Mouse (Mus musculus) MEL (cell line): Measurements from ENCODE around the gene Camk1d. TPM values are rescaled to one million over a fixed set of nuclear protein-coding genes. Genes with fewer than 3 reads are reported as not detected.
"Not testable (repeated sequence)": the region's sequence is repeated elsewhere in the genome, so short reads cannot be mapped to it uniquely, and the experiment has no call there.

Source experiments
- DNase-seq: peaks from one replicate; pipeline ENCODE4 v3.0.0; 2011; ENCODE audit warnings: low read depth, low spot score
- H3K27ac ChIP-seq: 2 replicates; pipeline ENCODE4 v1.5.1; 2012; ENCODE audit warnings: low read depth, mild to moderate bottlenecking, control low read depth, low read length, moderate library complexity; ENCODE audit not compliant: control insufficient read depth
- H3K27me3 ChIP-seq, 2 experiments: fragments of 150-350 bp in 1 of 2; sonication (generic) in 1 of 2; 2 replicates each; pipeline ENCODE4 v1.6.1; 2012; ENCODE audit warnings: low read length in 2 of 2, mild to moderate bottlenecking in 2 of 2, improper control_type of control experiment in 1 of 2, moderate library complexity in 1 of 2; ENCODE audit not compliant: insufficient read depth in 2 of 2, control insufficient read depth in 1 of 2
- H3K36me3 ChIP-seq, 2 experiments: 2 replicates each; pipeline ENCODE4 v1.6.1; 2012 to 2014; ENCODE audit warnings: low read length in 2 of 2, improper control_type of control experiment in 1 of 2, inconsistent platforms in 1 of 2, mild to moderate bottlenecking in 1 of 2; ENCODE audit not compliant: insufficient read depth in 2 of 2, control insufficient read depth in 1 of 2
- H3K4me1 ChIP-seq, 2 experiments: fragments of 150-350 bp in 1 of 2; sonication (generic) in 1 of 2; 2 replicates each; pipeline ENCODE4 v1.6.1; 2012; ENCODE audit warnings: low read length in 2 of 2, improper control_type of control experiment in 1 of 2, mild to moderate bottlenecking in 1 of 2; ENCODE audit not compliant: insufficient read depth in 2 of 2, control insufficient read depth in 1 of 2
- H3K4me3 ChIP-seq, 2 experiments: fragments of 150-350 bp in 1 of 2; sonication (generic) in 1 of 2; 2 replicates each; pipeline ENCODE4 v1.5.1; 2012; ENCODE audit warnings: low read depth in 2 of 2, low read length in 2 of 2, mild to moderate bottlenecking in 2 of 2, moderate library complexity in 2 of 2, control low read depth in 1 of 2, improper control_type of control experiment in 1 of 2; ENCODE audit not compliant: control insufficient read depth in 1 of 2, insufficient read depth in 1 of 2
- H3K79me2 ChIP-seq: 2 replicates; pipeline ENCODE4 v1.6.1; 2012; ENCODE audit warnings: mild to moderate bottlenecking, low read length, moderate library complexity; ENCODE audit not compliant: control insufficient read depth, poor library complexity, insufficient read depth
- H3K9ac ChIP-seq: 2 replicates; pipeline ENCODE4 v1.6.1; 2012; ENCODE audit warnings: low read depth, mild to moderate bottlenecking, control low read depth, low read length, moderate library complexity; ENCODE audit not compliant: control insufficient read depth, poor library complexity, severe bottlenecking
- H3K9me3 ChIP-seq: fragments of 150-350 bp; sonication (generic); replicated peaks from 2 replicates; pipeline ENCODE4 v1.6.1; 2012; ENCODE audit warnings: mild to moderate bottlenecking, low read length, improper control_type of control experiment, moderate library complexity; ENCODE audit not compliant: insufficient read depth
- CHD1 ChIP-seq: IDR thresholded peaks from 2 replicates; pipeline ENCODE4 v1.6.1; 2012; ENCODE audit warnings: low read depth, mild to moderate bottlenecking, inconsistent platforms, low read length, improper control_type of control experiment
- CTCF ChIP-seq, 3 experiments: IDR thresholded peaks in 2 of 3; conservative IDR thresholded peaks in 1 of 3; 2 replicates each; pipeline ENCODE4 v1.5.1; 2011 to 2012; ENCODE audit warnings: low read length in 3 of 3, low read depth in 2 of 3, mild to moderate bottlenecking in 2 of 3, improper control_type of control experiment in 1 of 3, inconsistent platforms in 1 of 3, mixed read lengths in 1 of 3, moderate library complexity in 1 of 3; ENCODE audit not compliant: control insufficient read depth in 1 of 3, insufficient read depth in 1 of 3, poor library complexity in 1 of 3, severe bottlenecking in 1 of 3
- GABPA ChIP-seq: IDR thresholded peaks from 2 replicates; pipeline ENCODE4 v1.6.1; 2012; ENCODE audit warnings: low read depth, mild to moderate bottlenecking, inconsistent platforms, low read length, improper control_type of control experiment, moderate library complexity
- GATA1 ChIP-seq: IDR thresholded peaks from 2 replicates; pipeline ENCODE4 v1.6.1; 2011; ENCODE audit warnings: low read depth, low read length, improper control_type of control experiment
- HCFC1 ChIP-seq: IDR thresholded peaks from 2 replicates; pipeline ENCODE4 v1.6.1; 2012; ENCODE audit warnings: low read depth, mild to moderate bottlenecking, inconsistent platforms, low read length, improper control_type of control experiment, moderate library complexity
- KAT2A ChIP-seq: conservative IDR thresholded peaks from 2 replicates; pipeline ENCODE4 v1.6.1; 2012; ENCODE audit warnings: low read depth, low read length, improper control_type of control experiment, inconsistent platforms
- MAFK ChIP-seq: IDR thresholded peaks from 2 replicates; pipeline ENCODE4 v1.6.1; 2011; ENCODE audit warnings: low read depth, mild to moderate bottlenecking, low read length, improper control_type of control experiment, borderline replicate concordance
- MAX ChIP-seq: IDR thresholded peaks from 2 replicates; pipeline ENCODE4 v1.6.1; 2011; ENCODE audit warnings: low read length, improper control_type of control experiment
- MAZ ChIP-seq: IDR thresholded peaks from 2 replicates; pipeline ENCODE4 v1.6.1; 2012; ENCODE audit warnings: low read depth, mild to moderate bottlenecking, inconsistent platforms, low read length, improper control_type of control experiment
- MEF2A ChIP-seq: IDR thresholded peaks from 2 replicates; pipeline ENCODE4 v1.6.1; 2014; ENCODE audit warnings: low read depth, mild to moderate bottlenecking, inconsistent platforms, low read length, improper control_type of control experiment; ENCODE audit not compliant: poor library complexity, insufficient replicate concordance, severe bottlenecking; ENCODE audit errors: extremely low read depth
- MXI1 ChIP-seq: IDR thresholded peaks from 2 replicates; pipeline ENCODE4 v1.6.1; 2011; ENCODE audit warnings: mild to moderate bottlenecking, low read depth, low read length, improper control_type of control experiment
- MYC ChIP-seq: IDR thresholded peaks from 2 replicates; pipeline ENCODE4 v1.6.1; 2011; ENCODE audit warnings: low read depth, mild to moderate bottlenecking, low read length, improper control_type of control experiment, moderate library complexity
- NELFE ChIP-seq: IDR thresholded peaks from 2 replicates; pipeline ENCODE4 v1.6.1; 2011; ENCODE audit warnings: low read depth, low read length, improper control_type of control experiment
- POLR2A ChIP-seq, 2 experiments: IDR thresholded peaks; 2 replicates each; pipeline ENCODE4 v1.6.1; 2011 to 2012; ENCODE audit warnings: low read length in 2 of 2, mild to moderate bottlenecking in 2 of 2, control low read depth in 1 of 2, improper control_type of control experiment in 1 of 2, low read depth in 1 of 2, moderate library complexity in 1 of 2; ENCODE audit not compliant: control insufficient read depth in 1 of 2, insufficient read depth in 1 of 2, poor library complexity in 1 of 2
- SMC3 ChIP-seq: IDR thresholded peaks from 2 replicates; pipeline ENCODE4 v1.6.1; 2011; ENCODE audit warnings: low read depth, low read length, improper control_type of control experiment
- TAL1 ChIP-seq: IDR thresholded peaks from 2 replicates; pipeline ENCODE4 v1.6.1; 2012; ENCODE audit warnings: mild to moderate bottlenecking, inconsistent platforms, low read length, moderate library complexity, mixed read lengths
- TBP ChIP-seq: IDR thresholded peaks from 2 replicates; pipeline ENCODE4 v1.8.0; 2011; ENCODE audit warnings: low read depth, low read length, improper control_type of control experiment
- UBTF ChIP-seq: IDR thresholded peaks from 2 replicates; pipeline ENCODE4 v1.6.1; 2012; ENCODE audit warnings: low read depth, mild to moderate bottlenecking, inconsistent platforms, low read length, improper control_type of control experiment, moderate library complexity, borderline replicate concordance; ENCODE audit not compliant: insufficient read depth
- USF2 ChIP-seq, 2 experiments: IDR thresholded peaks; 2 replicates each; pipeline ENCODE4 v1.6.1; 2011 to 2012; ENCODE audit warnings: improper control_type of control experiment in 2 of 2, low read length in 2 of 2, borderline replicate concordance in 1 of 2, inconsistent platforms in 1 of 2, low read depth in 1 of 2, mild to moderate bottlenecking in 1 of 2; ENCODE audit not compliant: insufficient read depth in 1 of 2
- ZC3H11A ChIP-seq: IDR thresholded peaks from 2 replicates; pipeline ENCODE4 v1.6.1; 2012; ENCODE audit warnings: low read depth, mild to moderate bottlenecking, inconsistent platforms, low read length, improper control_type of control experiment
- polyA plus RNA-seq, 2 experiments: library from polyadenylated mRNA; stranded (reverse) in 1 of 2; unstranded in 1 of 2; fragments of >175 nt in 1 of 2; fragments of >200 nt in 1 of 2; gene quantifications; 2 replicates each; pipeline versions ENCODE4 v1.2.1 to v1.2.4; 2012; ENCODE audit warnings: low replicate concordance in 2 of 2, low read depth in 1 of 2; ENCODE audit not compliant: insufficient read length in 2 of 2, insufficient read depth in 1 of 2, missing spikeins in 1 of 2
- total RNA-seq: library from RNA; depleted of rRNA; stranded (reverse); fragments of 300-350 nt; gene quantifications from 2 replicates; pipeline ENCODE4 v1.2.3, GENCODE M21; 2012

Gene Camk1d
- total and polyA plus RNA-seq, 3 experiments, result 2.9 to 4.4 TPM; not detected in 1

DNA sequence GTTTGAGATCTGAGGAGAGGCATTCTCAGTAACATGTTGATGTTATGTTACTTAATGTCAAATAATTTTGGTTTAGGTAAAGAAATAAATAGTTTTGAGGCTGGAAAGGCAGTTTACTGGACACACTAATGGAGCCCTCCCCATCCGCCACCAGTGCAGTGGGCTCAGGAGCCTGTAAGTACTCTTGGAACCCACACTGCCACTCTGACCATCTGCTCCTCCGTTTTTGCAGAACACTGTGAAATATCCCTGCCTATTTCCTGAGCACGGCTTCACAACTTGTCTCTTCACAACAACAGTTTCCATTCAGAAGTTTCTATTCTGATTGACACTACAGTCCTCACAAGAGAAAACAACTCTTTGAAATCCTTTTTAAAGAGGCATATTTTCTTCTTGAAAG, 173.4 kb downstream of the Camk1d start:
- H3K4me1 ChIP-seq, result 0 out of 4 replicates have a peak, but pooled peaks cover 0 to 2% of the 10 kb centered on the region in 2 experiments
- H3K27me3 ChIP-seq, result no peaks in the 10 kb centered on the region
- H3K79me2 ChIP-seq, result no peaks in the 10 kb centered on the region
- TF ChIP-seq HCFC1 (no peak), USF2 (IDR thresholded peaks at IDR 0.05; ENCODE audit: borderline replicate concordance in 1 of 2, insufficient read depth in 1 of 2, low read depth in 1 of 2, low read length in 2 of 2) (no peak), NELFE (no peak), GATA1 (no peak), TBP (no peak), MAX (no peak), CHD1 (no peak), MEF2A (no peak), POLR2A (IDR thresholded peaks at IDR 0.05; ENCODE audit: control insufficient read depth in 1 of 2, insufficient read depth in 1 of 2, low read depth in 1 of 2, low read length in 2 of 2, poor library complexity in 1 of 2) (no peak), CTCF (IDR thresholded peaks at IDR 0.05 in 2 of 3, conservative IDR thresholded peaks at IDR 0.05 in 1 of 3; ENCODE audit: control insufficient read depth in 1 of 3, insufficient read depth in 1 of 3, low read depth in 2 of 3, low read length in 3 of 3, poor library complexity in 1 of 3, severe bottlenecking in 1 of 3) (no peak), MAFK (no peak), KAT2A (no peak), MXI1 (no peak), SMC3 (no peak), UBTF (no peak), MYC (no peak), MAZ (no peak), GABPA (no peak), ZC3H11A (no peak), TAL1 (no peak)
- TF ChIP-seq, all 39 proteins: peak for 0
- no peak for DNase-seq
- no peak overlapping the region for H3K4me3 ChIP-seq
- H3K36me3 ChIP-seq, result no peaks in the 10 kb centered on the region
- H3K9ac ChIP-seq, result no peak overlapping the region
- no peaks in the 10 kb centered on the region for H3K9me3 ChIP-seq
- H3K27ac ChIP-seq, result no peak overlapping the region

DNA sequence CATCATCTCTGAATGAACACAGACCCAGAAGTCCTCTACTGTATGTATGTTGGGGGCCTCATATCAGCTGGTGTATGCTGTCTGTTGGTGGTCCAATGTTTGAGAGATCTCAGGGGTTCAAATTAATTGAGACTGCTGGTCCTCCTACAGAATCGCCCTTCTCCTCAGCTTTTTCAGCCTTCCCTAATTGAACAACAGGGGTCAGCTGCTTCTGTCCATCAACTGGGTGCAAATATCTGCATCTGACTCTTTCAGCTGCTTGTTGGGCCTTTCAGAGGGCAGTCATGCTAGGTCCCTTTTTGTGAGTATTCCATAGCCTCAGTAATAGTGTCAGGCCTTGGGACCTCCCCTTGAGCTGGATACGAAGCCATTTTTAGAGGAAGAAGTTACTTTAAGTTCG, 174.4 kb downstream of the Camk1d start:
- not testable (repeated sequence) for H3K79me2 ChIP-seq, H3K9me3 ChIP-seq, H3K4me3 ChIP-seq, H3K9ac ChIP-seq, H3K4me1 ChIP-seq, H3K27me3 ChIP-seq, H3K27ac ChIP-seq, DNase-seq, H3K36me3 ChIP-seq
